Comparison of ENCODE assay signal across 9 mouse cellular contexts in the genomic region with DNA sequence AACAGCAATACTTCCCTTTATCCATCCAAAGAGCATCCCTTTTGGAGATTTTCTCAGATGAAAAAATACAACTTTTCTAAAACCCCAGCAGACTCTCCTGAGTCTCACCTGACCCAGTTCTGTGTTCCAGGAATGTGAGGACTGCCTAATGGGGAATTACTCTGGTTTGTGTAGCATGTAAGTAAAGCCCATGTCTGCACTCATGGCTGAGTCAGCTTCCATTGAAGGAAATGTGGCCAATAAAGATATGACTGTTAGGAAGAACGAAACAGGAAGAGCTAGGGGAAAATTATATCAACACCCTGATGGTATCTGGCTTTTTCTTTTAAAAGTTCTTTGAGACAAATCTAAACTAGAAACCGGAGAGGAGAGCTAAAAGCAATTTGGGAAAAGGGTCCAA.
"Had no signal": no experiment of that assay in that cellular context is flagged by ENCODE, and none has a peak within 500 bp of the region (broad histone marks: within the 10 kb centered on the region; RNA-seq: fewer than 3 reads in every experiment).

No protein-coding gene starts in this region.

- ATAC-seq: intestine, postnatal 0 days had no signal

- H3K4me3 ChIP-seq: left cerebral cortex, adult 2 months; limb, embryonic 15.5 days; midbrain, embryonic 12.5 days had no signal

- H3K27ac ChIP-seq: left cerebral cortex, adult 2 months; limb, embryonic 15.5 days; midbrain, embryonic 12.5 days had no signal

- H3K9ac ChIP-seq: limb, embryonic 15.5 days; midbrain, embryonic 12.5 days had no signal

- H3K27me3 ChIP-seq: limb, embryonic 15.5 days; midbrain, embryonic 12.5 days had no signal

- DNase-seq: kidney, adult 8-10 months; kidney, postnatal 25 days; lung, postnatal 36 days; right cerebral cortex, postnatal 25 days; thymus, postnatal 36 days had no signal

- H3K9me3 ChIP-seq: limb, embryonic 15.5 days; midbrain, embryonic 12.5 days had no signal

- H3K4me2 ChIP-seq: limb, embryonic 15.5 days; midbrain, embryonic 12.5 days had no signal
